ENCODE assay signal across 22 mouse cellular contexts in the genomic region with DNA sequence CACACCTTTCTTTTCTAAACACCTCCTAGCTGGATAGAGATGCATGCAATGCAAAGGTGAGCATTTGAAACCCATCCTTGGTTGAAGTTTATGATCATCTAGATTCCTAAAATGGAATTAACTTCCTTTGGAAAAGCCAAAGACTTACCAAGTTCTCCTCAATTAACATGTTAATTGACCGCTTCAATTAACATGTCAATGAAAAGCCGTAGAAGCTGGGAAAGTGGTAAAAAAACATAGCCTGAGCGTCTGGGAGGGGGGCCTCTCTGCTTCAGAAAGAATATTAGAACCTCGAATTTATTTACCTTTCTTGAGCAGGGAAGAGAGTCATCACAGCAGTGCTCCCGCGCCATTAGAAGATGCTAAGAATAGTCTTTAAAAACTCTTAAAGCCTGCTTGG.
A peak's percentile ranks its signal among the peaks of the same experiment; 100 is the strongest.
DNase-seq lines count a peak whose midpoint lies in the region; ATAC-seq lines count a peak whose summit lies in the region.
"Had no signal": no experiment of that assay in that cellular context is flagged by ENCODE, and none has a peak within 500 bp of the region (broad histone marks: within the 10 kb centered on the region; RNA-seq: fewer than 3 reads in every experiment).

No protein-coding gene starts in this region.

- H3K36me3 ChIP-seq in forebrain, embryonic 10.5 days (replicated peaks): peaks cover 7% of the 10 kb centered on the region; the same call in 1 of the 2 replicates
- H3K36me3 ChIP-seq in forebrain, embryonic 11.5 days (ENCODE audit: control insufficient read depth, insufficient read depth, low read length): no peaks in the 10 kb centered on the region
- no peaks in the 10 kb centered on the region for H3K36me3 ChIP-seq in forebrain, embryonic 13.5 days (ENCODE audit: poor library complexity, severe bottlenecking)
- H3K36me3 ChIP-seq in limb, embryonic 13.5 days: peaks cover 4% of the 10 kb centered on the region; the same call in 1 of the 2 replicates
- H3K36me3 ChIP-seq: G1E; heart, embryonic 13.5 days had no signal

- H3K27ac ChIP-seq in forebrain, embryonic 10.5 days: peak overlapping the region; percentile 74; the same call in 1 of the 2 replicates
- H3K27ac ChIP-seq in forebrain, embryonic 11.5 days (ENCODE audit: low read depth, low read length): no peak overlapping the region
- H3K27ac ChIP-seq in forebrain, embryonic 13.5 days: no peak overlapping the region
- H3K27ac ChIP-seq in limb, embryonic 13.5 days: peak overlapping the region; percentile 84
- H3K27ac ChIP-seq: heart, embryonic 13.5 days had no signal

- H3K9me3 ChIP-seq in forebrain, embryonic 10.5 days: no peaks in the 10 kb centered on the region
- no peaks in the 10 kb centered on the region for H3K9me3 ChIP-seq in forebrain, embryonic 11.5 days (ENCODE audit: control insufficient read depth, low read length)
- no peaks in the 10 kb centered on the region; the same call in 1 of the 2 replicates for H3K9me3 ChIP-seq in forebrain, embryonic 13.5 days (replicated peaks)
- no peaks in the 10 kb centered on the region for H3K9me3 ChIP-seq in limb, embryonic 13.5 days
- H3K9me3 ChIP-seq: heart, embryonic 13.5 days had no signal

- H3K4me2 ChIP-seq in forebrain, embryonic 11.5 days (ENCODE audit: low read depth, low read length, severe bottlenecking): no peak overlapping the region
- H3K4me2 ChIP-seq in forebrain, embryonic 13.5 days: peak overlapping the region; percentile 18
- H3K4me2 ChIP-seq in limb, embryonic 13.5 days (replicated peaks): peak overlapping the region; percentile 48
- H3K4me2 ChIP-seq: liver, embryonic 11.5 days had no signal

- no peak for DNase-seq in forebrain, embryonic 10.5 days (ENCODE audit: extremely low spot score, low spot score)
- DNase-seq in forebrain, embryonic 11.5 days (ENCODE audit: low spot score): no peak
- peak; percentile 35 for DNase-seq in ES-CJ7 (ENCODE audit: low read depth, low spot score)
- DNase-seq in T-cell, adult 2 months (ENCODE audit: low spot score): no peak
- no peak for DNase-seq in retina, embryonic 14.5 days (ENCODE audit: low spot score)
- DNase-seq: cerebellum, adult 2 months; cerebellum, postnatal 36 days; kidney, adult 8-10 months; kidney, postnatal 36 days; layer of hippocampus, adult 9-11 months; lung, adult 18-20 months; midbrain, embryonic 14.5 days; right cerebral cortex, postnatal 4 days; thymus, adult 2 months had no signal

- no peak overlapping the region for H3K9ac ChIP-seq in forebrain, embryonic 11.5 days (ENCODE audit: low read length)
- no peak overlapping the region for H3K9ac ChIP-seq in forebrain, embryonic 13.5 days
- no peak overlapping the region for H3K9ac ChIP-seq in limb, embryonic 13.5 days

- H3K4me3 ChIP-seq in forebrain, embryonic 10.5 days: no peak overlapping the region
- H3K4me3 ChIP-seq in forebrain, embryonic 11.5 days (ENCODE audit: low read depth, low read length): no peak overlapping the region
- no peak overlapping the region for H3K4me3 ChIP-seq in forebrain, embryonic 13.5 days
- H3K4me3 ChIP-seq in limb, embryonic 13.5 days: no peak overlapping the region
- H3K4me3 ChIP-seq: heart, embryonic 13.5 days; myocyte had no signal

- no peak for ATAC-seq in forebrain, embryonic 11.5 days (replicated peaks; ENCODE audit: low FRiP score)
- no peak for ATAC-seq in forebrain, embryonic 13.5 days
- peak; percentile 6; the same call in 1 of the 2 replicates for ATAC-seq in limb, embryonic 13.5 days (ENCODE audit: low FRiP score, low read depth)
- ATAC-seq in monocyte, adult 5-6 weeks (replicated peaks; ENCODE audit: insufficient number of reproducible peaks, low FRiP score, low TSS enrichment, poor library complexity, severe bottlenecking): no peak

- no peaks in the 10 kb centered on the region for H3K27me3 ChIP-seq in forebrain, embryonic 10.5 days (ENCODE audit: poor library complexity, severe bottlenecking)
- no peaks in the 10 kb centered on the region for H3K27me3 ChIP-seq in forebrain, embryonic 11.5 days (ENCODE audit: control insufficient read depth, insufficient read depth, low read length)
- H3K27me3 ChIP-seq in forebrain, embryonic 13.5 days: no peaks in the 10 kb centered on the region
- H3K27me3 ChIP-seq in limb, embryonic 13.5 days: no peaks in the 10 kb centered on the region
- H3K27me3 ChIP-seq: heart, embryonic 13.5 days had no signal

- 34% methylated on average over 6 of the region's 6 CpGs for WGBS in forebrain, embryonic 10.5 days
- WGBS in forebrain, embryonic 11.5 days: 28% methylated on average over 6 of the region's 6 CpGs
- 9% methylated on average over 6 of the region's 6 CpGs for WGBS in forebrain, embryonic 13.5 days
- WGBS in limb, embryonic 13.5 days: 24% methylated on average over 6 of the region's 6 CpGs

- peaks cover 30% of the 10 kb centered on the region for H3K4me1 ChIP-seq in forebrain, embryonic 10.5 days
- peaks cover 12% of the 10 kb centered on the region for H3K4me1 ChIP-seq in forebrain, embryonic 11.5 days (replicated peaks; ENCODE audit: control insufficient read depth, insufficient read depth, low read length)
- peaks cover 39% of the 10 kb centered on the region for H3K4me1 ChIP-seq in forebrain, embryonic 13.5 days
- peaks cover 32% of the 10 kb centered on the region for H3K4me1 ChIP-seq in limb, embryonic 13.5 days
- H3K4me1 ChIP-seq: megakaryocyte, embryonic 14.5 days had no signal

Comparison
In these comparisons a context has a peak if more than half of its experiments do, and no peak if none do; other contexts are left out.
1. H3K27ac ChIP-seq: peak in forebrain, embryonic 10.5 days (single experiment) and limb, embryonic 13.5 days (single experiment); none in forebrain, embryonic 11.5 days (single experiment) and forebrain, embryonic 13.5 days (single experiment).